Mouse (Mus musculus) small intestine, adult 2 months (tissue): Measurements from ENCODE around the gene Hrc.

Source experiments
- CTCF ChIP-seq: fragments of 200-500 bp; IDR thresholded peaks from 2 replicates; pipeline ENCODE4 v1.5.1; 2012; ENCODE audit warnings: low read depth, mild to moderate bottlenecking, control low read depth, inconsistent platforms, low read length, moderate library complexity, mixed read lengths; ENCODE audit not compliant: insufficient replicate concordance, insufficient read length; ENCODE audit errors: extremely low read depth
- POLR2A ChIP-seq: fragments of 200-500 bp; IDR thresholded peaks from 2 replicates; pipeline ENCODE4 v1.6.1; 2012; ENCODE audit warnings: low read depth, mild to moderate bottlenecking, control low read depth, inconsistent platforms, low read length, moderate library complexity

DNA sequence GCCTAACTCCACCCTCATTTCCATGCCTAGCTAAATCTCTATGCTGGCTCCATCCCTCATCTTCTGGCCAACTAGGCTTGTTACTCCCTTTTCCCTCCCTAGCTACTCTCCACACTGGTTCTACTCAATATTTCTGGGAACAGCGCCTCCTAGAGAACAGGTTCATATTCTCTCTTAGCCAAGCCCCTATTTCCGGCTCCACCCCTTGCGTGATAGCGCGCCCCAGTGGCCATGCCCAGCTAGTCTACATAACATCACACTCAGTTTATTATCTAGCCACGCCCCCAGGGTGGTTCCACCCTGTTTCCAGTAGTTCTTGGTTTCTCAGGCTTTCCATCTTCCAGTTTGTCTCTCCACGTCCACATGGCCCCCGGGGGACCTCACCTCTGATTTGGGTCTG, 6.2 kb downstream of the Hrc start:
- TF ChIP-seq POLR2A (no peak), CTCF (peak; percentile 87; the same call in 1 of the 2 replicates)
